Mouse (Mus musculus) kidney, adult 9 months (tissue): ENCODE measurements around the gene Grasp.

Source experiments
- DNase-seq: peaks from one replicate; pipeline ENCODE4 v3.0.0; 2022

The Grasp gene

GRCm38 (mm10) chr15:101278589-101278988 lies 54.6 kb downstream of the Grasp start:
- no peak for DNase-seq

- DNase-seq: no peak
Measured at GRCm38 (mm10) chr15:101279430-101279999, 55.5 kb downstream of the Grasp start.
